Mouse (Mus musculus) bone marrow macrophage, adult 2 months (primary cell): ENCODE results near the gene Pemt. TPM values are rescaled to one million over a fixed set of nuclear protein-coding genes. Genes with fewer than 3 reads are reported as not detected.

Source experiments
- H3K27ac ChIP-seq: 2 replicates; pipeline ENCODE4 v1.5.1; 2012; ENCODE audit warnings: low read depth, low read length; ENCODE audit not compliant: insufficient read depth
- H3K4me1 ChIP-seq: 2 replicates; pipeline ENCODE4 v1.6.1; 2012; ENCODE audit warnings: low read length; ENCODE audit not compliant: control insufficient read depth, insufficient read depth
- H3K4me3 ChIP-seq: 2 replicates; pipeline ENCODE4 v1.5.1; 2012; ENCODE audit warnings: mild to moderate bottlenecking, low read length, moderate library complexity; ENCODE audit not compliant: insufficient read depth
- CTCF ChIP-seq: IDR thresholded peaks from 2 replicates; pipeline ENCODE4 v1.5.1; 2012; ENCODE audit warnings: low read depth, mild to moderate bottlenecking, low read length, moderate library complexity
- POLR2A ChIP-seq: IDR thresholded peaks from 2 replicates; pipeline ENCODE4 v1.6.1; 2012; ENCODE audit warnings: mild to moderate bottlenecking, low read depth, low read length, borderline replicate concordance
- polyA plus RNA-seq: library from polyadenylated mRNA; stranded (reverse); fragments of >200 nt; gene quantifications from 2 replicates; pipeline ENCODE4 v1.2.4, GENCODE M21; 2012; ENCODE audit not compliant: missing spikeins, insufficient read depth, insufficient read length

Gene Pemt
- polyA plus RNA-seq, 1 experiment = 4.6 TPM

DNA sequence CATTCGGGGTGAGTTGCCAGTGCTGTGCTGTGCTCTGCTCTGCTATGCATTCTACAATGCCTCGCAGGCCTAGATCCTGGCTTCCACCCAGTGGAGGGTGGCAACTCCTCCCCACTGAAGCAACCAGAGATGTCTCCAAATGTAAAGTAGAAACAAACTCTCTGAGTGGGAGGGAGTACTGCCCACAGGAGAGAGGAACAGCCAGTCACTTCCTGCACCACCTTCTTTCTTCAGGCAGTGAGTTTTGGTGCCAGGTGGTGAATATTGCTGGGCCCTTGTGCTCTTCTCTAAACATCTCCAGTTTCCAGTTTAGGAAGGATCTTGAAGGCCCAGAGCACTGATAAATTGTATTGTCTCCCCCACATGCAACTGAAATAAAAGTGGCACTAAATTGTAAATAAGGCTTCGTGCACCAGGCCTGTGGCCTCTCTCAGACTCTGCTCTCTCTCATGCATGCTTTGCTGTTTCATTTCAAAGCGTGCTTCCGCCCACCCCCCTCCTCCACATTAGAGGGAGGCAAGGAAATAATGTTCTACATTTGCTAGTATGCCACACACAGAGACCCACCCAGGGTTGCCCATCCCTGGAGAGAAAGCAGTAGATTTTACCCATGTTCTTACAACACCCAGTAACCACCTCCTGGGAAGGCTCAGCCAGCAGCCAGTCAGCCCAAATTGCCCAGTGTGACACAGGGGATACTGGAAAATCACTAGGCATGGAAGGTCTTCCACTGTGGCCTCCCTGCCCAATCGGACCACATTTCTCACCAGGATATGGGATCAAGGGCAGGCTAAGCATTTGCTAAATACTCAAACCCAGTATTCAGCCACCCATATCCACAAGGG is 13.5 kb downstream of the Pemt start:
- no peak overlapping the region for H3K27ac ChIP-seq
- TF ChIP-seq POLR2A (no peak), CTCF (no peak)
- H3K4me3 ChIP-seq = no peak overlapping the region
- H3K4me1 ChIP-seq = no peaks in the 10 kb centered on the region

DNA sequence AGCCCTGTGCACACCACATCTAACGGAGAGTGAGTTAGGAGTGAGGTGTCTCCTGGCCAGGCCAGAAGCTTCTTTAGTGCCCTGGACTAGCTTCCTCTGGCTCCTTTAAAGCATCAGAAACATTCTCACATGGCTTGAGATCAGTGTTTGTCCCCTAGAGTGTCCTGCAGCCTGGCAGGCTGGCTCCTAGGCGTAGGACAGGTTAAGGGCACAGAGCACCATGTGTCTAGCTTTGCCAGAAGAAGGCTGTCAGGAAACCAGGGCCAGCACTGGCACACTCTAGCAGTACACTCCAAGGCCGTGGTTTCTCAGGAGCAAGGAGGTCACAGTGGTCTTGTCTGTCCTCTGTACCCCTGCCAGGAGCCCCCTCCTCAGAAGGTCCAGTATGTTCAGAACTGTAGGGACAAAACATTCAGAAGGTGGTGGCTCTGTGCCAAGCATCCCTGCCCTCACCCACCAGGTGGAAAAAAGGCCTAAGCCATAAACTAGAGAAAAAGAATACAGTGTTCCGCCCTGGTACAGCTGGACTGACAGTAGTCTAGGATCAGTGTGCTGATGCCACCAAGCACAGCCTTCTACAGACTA is 15.4 kb downstream of the Pemt start:
- no peak overlapping the region for H3K4me3 ChIP-seq
- H3K27ac ChIP-seq = no peak overlapping the region
- H3K4me1 ChIP-seq = no peaks in the 10 kb centered on the region
- TF ChIP-seq POLR2A (no peak), CTCF (no peak)

DNA sequence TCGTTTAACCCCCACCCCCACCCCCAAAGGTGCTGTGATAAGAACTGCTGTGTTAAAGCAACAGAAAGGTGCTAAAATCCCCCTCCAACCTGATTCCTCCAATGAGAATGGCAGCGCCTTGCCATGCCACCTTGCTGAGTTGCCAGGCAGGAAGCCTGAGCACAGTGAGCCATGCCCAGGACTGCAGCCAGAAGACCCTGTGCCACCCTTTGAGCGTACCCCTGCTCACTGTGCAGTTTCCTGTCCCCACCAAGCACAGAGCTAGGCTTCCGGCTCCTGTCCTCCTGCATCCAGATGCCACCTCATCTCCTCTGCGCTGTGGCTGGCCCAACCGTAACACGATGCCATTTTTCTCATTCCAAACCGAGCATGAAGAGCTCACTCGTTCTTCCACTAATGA is 16.3 kb downstream of the Pemt start:
- no peak overlapping the region for H3K4me3 ChIP-seq
- no peak overlapping the region for H3K27ac ChIP-seq
- TF ChIP-seq POLR2A (no peak), CTCF (no peak)
- H3K4me1 ChIP-seq = no peaks in the 10 kb centered on the region

DNA sequence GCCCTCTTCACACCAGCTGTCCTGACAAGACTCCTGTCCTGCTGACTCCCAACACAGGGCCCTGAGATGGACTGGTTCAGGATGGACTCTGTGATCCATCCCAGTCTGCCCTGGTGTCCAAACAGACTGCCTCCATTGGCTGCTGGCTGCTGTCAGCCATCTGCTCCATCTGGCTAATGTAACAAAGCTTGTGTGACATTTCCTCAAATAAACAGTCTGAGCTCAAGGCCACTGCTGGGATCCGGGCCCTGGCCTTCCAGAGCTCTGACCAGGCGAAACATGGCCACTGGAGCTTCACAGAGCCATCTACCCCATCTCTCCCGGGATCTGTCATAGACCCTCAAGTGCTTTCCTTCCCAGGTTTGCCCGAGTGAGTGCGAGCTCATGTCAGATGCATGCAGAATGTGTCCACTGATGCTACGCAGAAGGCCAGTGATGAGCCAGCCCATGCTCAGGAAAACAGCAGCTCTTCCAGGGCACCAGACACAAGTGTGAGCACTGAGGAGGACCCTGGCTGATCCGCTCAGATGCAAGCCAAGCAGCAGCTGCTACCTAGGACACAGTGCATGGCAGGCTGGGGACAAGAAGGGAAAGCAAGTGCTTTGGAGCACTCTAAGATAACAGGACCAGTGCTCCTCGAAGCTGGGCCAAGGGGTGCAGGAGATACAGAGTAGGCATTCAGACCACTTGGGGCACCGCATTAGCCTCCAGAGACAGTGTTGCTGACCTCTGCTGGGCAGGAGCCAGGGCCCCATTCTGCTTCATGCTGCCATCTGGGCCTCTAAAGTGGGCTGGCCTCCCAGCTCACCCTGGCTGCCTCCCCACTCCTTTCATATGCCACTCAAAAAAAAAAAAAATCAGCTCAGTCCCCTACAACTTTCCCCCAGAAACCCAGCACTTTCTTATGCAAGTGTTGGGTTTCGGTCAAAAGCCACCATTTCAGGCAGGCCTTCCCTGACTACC is 18.1 kb downstream of the Pemt start:
- H3K4me1 ChIP-seq = no peaks in the 10 kb centered on the region
- H3K4me3 ChIP-seq = no peak overlapping the region
- H3K27ac ChIP-seq = no peak overlapping the region
- TF ChIP-seq CTCF (no peak), POLR2A (no peak)

DNA sequence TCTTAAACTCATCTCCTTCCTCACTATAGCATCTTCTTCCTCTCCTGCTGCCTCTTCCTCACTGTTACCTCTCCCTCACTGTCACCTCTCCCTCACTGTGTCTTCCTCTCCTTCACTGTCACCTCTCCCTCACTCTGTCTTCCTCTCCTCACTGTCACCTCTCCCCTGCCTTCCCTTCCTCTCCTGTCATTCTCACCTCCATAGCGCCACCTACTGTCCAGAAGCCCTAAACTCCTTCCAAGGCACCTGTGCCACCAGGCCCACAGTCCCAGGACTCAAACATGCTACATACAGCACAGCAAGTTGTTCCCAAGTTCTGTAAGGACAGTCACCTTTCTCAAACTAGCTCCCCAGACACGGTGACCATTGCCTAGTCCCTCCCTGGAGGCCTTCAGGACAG is 19.0 kb downstream of the Pemt start:
- Histone ChIP-seq H3K4me3 (no peak overlapping the region), H3K4me1 (no peaks in the 10 kb centered on the region), H3K27ac (no peak overlapping the region)
- TF ChIP-seq CTCF (no peak; the same call in 1 of the 2 replicates), POLR2A (no peak)

DNA sequence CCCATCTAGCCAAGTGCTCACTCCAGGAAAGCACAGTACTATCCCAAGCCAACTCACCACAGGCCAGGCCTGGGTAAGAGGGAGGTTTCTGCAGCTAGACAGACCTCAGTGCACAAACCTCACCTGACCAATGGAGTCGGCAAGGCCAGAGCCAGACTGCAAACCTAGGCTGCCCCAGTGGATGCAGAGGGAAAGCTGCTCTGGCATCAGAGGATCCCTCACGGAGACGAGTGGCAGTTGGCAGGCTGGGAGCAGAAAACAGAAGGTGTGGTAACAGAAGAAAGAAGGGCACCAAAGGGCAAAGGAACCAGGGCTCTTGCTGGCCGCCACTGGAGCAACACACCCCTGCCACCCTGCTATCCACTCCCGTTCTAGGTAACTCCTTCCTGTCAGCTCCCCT is 20.1 kb downstream of the Pemt start:
- TF ChIP-seq POLR2A (no peak), CTCF (no peak)
- no peak overlapping the region for H3K27ac ChIP-seq
- H3K4me1 ChIP-seq = no peaks in the 10 kb centered on the region
- no peak overlapping the region for H3K4me3 ChIP-seq

DNA sequence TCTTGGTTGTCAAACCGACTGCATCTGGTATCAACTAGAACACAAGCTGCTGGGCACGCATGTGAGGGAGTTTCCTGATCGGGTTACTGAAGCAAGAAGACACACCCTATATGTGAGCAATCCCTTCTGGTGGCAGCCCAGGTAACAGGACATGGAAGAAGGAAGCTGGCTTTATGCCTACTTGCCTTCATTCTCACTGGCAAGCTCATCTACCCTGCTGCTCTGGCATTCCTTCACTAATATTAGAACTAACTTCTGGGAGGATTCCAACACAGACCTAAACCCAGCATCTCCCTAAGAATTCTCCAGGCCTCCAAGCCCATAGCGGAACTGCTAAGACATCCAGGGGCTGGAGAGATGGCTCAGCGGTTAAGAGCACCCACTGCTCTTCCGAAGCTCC is 25.1 kb downstream of the Pemt start:
- Histone ChIP-seq H3K27ac (no peak overlapping the region), H3K4me3 (no peak overlapping the region), H3K4me1 (no peaks in the 10 kb centered on the region)
- no peak for TF ChIP-seq CTCF
- TF ChIP-seq POLR2A = no peak

DNA sequence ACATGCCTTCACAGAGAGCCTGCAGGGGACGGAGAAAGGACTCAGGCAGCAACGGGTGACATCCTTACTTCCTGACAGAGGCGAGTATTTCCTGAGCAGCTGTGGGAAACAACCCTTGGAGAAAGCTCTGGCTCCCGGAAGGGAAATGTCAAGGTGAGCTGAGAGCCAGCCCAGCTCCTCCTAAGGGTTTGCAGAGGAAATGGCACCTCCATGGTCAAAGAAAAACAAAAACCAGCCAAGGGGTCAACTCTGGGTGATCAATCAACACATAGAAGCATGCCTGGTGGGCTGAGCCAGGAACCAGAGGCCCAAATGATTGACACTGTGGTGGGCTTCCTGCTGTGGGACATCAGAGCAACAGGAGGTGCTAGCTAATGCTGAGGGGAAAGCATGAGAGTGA is 29.6 kb downstream of the Pemt start:
- Histone ChIP-seq H3K27ac (no peak overlapping the region), H3K4me3 (no peak overlapping the region), H3K4me1 (no peaks in the 10 kb centered on the region)
- no peak for TF ChIP-seq POLR2A
- TF ChIP-seq CTCF = no peak

DNA sequence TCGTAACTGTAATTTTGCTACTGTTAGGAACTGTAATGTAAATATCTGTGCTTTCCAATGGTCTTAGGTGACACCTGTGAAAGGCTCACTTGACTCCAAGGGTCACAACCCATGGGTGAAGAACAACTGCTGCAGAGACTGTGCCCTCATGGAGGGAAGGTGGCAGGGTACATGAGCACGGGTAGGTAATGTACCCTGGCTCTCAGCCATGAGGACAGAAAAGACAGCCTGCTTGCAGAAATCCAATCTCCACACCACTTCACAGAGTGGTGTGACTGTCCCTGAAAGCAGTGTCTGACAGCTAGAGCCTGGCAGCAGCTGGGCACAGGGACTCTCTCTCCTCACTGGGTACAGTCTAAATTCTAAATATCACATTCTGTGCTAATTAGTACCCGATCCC is 34.8 kb downstream of the Pemt start:
- TF ChIP-seq POLR2A = no peak
- no peak overlapping the region for H3K4me3 ChIP-seq
- no peak overlapping the region for H3K27ac ChIP-seq
- no peaks in the 10 kb centered on the region for H3K4me1 ChIP-seq
